Mouse (Mus musculus) natural killer cell, adult 2 months (primary cell): ENCODE results near the gene Baz1a.

Experiments
- DNase-seq, 2 experiments: peaks; one replicate each; pipeline ENCODE4 v3.0.0; 2022; ENCODE audit warnings: low spot score in 2 of 2

Gene Baz1a

DNA sequence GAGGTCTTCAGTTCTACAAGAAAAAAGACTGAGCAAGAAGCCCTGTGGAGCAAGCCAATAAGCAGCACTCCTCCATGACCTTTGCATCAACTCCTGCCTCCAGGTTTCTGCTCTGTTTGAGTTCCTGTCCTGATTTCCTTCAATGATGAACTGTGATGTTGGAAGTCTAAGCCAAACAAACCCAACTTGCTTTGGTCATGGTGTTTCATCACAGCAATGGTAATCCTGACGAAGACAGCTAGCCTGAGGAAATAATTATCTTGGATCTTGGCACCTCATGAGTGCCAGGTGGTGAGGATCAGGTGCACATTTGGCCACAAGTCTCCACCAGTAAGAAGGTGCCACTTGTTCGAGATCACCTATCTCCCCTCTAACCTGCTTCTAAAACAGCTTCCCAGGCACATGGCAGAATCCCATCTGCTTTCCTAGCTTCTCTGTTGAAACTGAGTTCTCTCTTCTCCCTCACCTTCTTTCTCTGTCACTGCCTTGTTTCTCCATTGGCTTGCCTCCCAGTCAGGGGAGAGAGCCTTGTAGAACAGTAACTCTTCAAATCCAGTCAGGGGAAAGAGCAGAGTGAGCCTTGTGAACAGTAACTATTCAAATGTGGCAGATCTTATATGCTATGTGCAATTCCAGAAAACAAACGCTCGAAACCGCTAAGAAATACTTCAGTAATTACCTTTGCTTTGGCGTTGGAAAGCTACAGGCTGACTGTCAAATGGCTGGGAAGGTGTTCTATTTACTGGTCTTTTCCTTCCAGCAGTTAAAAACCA is at the start of gene Baz1a:
Baz1a (minus strand) TSS at position 723 of the 773 bp plus-strand sequence.
- DNase-seq, result no peak

DNA sequence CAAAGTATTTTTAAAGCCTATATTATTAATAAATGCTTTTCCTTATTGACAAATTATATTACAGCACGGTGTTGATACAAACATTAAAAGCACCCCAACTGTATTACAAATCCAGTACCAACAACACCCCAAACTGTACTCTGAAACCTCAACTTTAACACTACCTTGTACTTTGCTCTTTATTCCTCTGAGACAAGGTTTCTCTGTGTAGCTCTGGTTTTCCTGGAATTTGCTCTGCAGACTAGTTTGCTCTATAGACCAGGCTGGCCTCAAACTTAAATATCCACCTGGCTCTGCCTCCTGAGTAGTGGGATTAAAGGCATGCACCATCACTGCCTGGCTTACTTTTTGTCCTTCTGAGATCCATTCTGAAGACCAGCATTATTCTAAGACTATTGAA is 48.0 kb upstream of the Baz1a start:
- DNase-seq, result no peak

DNA sequence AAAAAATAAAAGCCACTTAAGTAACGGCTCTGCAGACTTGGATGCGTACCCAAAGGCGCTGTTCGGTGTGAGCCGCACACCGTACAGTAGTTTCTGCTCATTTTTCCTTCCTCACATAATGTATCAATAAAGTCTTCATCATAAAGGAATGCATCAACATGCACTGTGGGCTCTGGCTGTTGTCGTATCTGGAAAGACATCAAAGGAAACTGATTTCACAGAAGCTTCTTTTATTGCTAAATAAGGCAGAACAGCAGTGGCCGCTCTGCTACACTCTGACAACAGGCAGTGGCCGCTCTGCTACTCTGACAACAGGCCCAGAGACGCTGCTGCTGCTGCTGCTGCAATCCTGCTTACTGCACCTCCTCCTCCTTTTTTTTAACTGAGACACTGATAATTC is 46.9 kb upstream of the Baz1a start:
- DNase-seq, result no peak

DNA sequence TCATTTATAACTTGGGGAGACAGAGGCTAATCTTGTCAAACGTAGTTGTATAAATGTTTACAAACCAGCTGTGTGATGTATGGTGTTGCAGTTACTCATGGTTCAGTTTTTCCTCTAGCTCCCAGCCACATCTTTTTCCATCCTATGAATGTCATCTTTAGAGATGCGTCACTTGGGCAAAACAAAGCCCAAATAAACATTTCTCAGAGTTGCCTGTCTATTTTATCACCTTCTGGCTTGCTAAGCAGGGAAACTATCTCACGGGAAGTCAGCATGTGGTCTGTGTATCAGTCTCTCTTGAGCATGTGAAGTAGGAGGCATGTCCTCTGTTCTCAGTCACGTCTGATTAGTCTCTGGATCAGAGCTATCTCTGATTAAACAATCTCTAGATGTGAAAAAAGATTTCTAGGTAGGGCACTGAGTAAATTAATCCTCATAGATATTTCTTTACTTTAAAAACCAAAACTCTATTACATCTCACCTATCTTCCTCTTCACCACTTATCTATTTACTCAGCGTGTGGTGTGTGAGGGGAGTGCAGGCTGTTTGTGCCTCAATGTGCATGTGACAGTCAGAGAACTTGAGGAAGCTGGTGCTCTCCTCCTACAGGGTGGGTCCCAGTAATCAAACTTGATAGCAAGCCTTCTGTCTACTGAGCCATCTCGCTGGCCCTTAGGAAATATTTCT is 46.2 kb upstream of the Baz1a start:
- DNase-seq, result no peak

DNA sequence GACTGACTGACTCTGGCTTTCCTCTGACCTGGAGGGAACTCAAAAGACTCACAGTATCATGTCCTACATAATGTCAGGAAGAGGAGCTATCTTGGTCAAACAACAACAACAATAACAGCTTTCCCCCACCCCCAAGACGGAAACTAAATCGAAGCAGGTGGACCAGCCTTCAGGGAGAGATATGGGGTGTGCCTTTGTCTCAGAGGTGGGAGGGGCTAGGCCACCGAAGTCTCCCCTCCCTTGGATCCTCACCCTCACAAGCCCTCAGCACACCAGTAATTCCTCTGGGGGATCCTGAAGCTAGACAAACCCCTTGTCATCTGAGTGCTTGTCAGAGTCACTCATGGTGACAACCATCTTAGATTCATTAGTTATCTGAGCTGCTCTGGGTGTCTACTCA is 45.7 kb upstream of the Baz1a start:
- DNase-seq, result no peak

DNA sequence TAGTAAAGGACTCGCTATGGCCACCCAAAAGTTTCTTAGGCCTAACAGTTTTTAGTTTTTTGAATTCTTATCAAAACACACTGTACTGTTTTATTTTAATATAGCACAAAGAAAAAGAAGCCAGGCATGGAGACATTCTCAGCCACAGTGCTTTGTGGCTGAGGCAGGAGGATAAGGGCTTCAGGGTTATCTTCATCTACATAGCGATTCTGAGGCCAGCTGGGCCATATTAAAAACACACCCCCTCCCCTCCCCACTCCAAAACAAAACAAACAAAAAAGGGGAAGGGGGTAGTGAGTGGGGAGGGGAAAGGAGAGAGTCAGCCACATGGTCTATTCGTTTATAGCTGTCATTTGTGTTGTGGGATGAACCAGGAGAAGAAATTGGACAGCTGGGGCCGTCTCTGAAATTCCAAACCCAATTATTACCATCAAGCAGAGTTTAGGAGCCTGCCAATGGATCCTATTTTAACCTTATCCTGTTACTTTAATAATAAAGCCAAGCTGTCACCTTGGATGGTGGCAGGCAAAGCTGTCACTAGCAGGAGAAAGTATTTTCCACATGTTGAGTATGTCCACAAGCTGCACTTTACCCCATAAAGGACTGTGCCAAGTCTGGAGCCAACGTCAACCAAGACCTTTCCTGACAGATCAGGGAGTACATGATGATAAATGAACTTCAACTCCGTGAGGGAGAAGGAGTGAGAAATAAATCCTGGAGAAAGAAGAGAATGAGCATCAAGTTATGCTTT is 44.9 kb upstream of the Baz1a start:
- no peak for DNase-seq

DNA sequence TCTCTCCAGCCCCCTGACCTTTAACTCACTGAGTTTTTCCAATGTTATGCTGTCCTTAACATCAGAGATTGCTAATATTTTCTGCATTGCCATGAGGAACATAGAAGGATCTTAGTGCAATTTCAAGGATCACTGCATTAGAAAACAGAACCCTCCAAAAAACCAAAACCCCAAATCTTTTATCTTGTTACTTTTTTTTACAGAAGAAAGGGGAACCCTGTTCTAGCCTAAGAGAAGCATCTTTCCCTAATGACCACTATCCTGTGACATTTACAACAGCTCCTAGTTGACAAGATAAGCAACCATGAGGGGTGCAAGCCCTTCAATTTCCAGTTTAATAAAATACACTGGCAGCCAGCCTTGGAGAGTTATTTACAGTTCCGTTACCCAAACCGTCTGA is 42.6 kb upstream of the Baz1a start:
- no peak for DNase-seq

DNA sequence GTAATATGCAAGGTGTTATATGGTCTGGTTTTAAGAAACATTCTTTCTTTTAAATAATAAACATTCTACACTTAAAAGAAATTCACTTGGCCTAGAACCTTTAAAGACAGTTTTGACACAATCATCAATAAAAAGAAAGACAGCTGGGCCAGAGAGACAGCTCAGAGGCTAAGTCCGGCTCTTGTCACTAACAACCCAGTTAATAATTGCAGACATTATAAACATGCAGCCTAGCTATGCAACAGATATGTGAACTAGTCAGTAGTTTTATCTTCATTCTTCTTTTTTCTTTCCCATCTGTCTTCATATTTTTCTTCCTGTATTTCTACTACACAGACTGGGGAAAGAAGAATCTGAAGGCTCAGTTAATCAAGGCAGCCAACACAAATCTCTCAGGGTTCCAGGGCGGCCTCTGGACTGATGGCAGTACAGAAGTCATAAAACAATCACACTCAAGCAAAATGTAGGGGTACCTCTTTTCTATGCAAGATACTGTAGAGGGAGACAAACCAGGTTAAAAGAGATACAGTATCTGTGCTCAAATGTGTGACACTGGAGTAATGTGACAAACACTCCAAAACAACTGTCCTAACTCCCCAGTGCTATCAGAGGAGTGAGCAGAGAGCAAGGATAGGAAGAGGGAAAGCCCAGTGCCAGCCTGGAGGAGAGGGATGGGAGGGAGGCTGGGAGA is 40.5 kb upstream of the Baz1a start:
- no peak for DNase-seq

DNA sequence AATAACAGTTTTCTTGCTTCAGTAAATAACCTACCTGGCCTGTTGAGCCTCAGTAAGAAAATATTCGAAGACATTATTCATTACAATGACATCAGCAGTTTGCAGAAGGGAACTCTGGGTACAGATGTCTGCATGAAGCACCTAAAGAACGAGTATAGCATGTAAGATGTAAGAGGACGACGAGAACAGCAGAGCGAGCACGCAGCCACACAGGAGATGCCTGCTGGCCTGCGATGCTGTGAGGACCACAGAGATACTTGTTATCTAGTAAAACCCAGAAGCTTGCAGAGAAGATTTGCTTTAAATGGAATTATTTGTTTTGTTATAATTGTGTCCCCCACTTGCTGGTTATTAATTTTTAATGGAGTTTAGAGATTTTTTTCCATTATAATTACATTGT is 39.1 kb upstream of the Baz1a start:
- DNase-seq, result no peak

DNA sequence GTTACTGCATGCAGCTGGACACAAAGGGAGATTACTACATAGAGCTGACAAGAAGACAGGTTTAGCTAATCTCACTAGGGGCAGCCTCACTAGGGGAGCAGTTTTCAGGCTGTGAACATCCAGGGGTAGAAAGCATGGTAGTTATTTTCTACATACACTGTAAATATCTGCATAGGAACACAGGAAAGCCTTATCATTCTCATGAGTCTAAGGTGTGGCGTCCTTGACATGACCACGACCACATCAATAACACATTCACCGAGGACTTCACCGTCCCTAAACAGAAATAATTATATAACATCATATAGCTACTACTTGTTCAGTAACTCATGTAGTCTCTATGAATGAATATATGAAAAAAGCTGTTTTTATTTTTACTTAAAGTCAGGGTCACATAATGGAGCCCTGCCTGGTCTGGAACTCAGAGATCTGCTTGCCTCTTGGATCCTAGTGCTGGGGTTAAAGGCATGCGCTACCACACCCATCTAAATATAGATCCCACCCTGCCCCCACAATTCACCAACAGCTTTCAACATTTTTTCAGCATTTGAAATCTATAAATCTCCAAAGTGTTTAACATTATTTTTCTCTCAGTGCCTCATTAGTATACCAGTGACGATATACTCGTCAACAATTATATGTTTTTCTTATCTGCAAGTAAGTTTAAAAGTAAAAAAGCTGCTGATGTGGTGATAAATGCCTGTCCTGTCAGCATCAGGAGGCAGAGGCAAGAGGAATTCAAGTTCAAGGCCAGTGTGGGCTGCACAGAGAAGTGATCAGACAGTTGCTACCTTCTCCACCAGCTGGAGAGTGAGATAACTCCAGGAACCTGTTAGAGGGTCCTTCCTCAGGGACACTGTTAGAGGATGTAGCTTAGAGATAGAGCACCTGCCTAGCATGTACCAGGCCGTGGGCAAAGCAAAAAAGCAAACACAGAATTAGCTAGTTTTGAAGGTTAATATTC is 37.3 kb upstream of the Baz1a start:
- DNase-seq, result no peak

DNA sequence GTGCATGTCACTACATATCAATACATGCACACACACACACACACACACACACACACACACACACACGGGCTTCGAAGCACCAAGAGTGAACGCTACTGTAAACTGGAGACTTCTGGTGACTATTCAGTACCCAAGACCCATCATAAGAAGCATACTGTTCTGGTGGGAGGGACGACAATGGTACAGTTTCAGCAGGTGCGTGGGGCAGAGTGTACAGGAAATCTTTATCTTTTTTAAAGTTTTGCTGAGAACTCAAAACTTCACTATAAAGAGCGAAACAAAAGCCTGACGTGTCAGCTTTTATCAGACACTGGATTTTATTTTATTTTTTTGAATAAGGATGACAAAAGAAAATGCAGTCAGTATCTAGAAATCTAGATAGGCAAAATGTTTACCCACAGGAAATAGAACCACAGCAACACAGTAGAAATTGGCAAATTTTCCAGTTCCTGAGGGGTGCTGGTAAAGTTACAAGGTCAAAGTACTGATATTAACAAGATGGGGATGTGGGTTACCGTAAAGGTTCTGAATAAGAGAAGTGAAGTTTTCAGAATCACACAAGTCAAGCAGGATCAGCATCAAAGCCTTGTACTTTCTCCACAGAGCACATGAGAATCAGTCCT is 35.7 kb upstream of the Baz1a start:
- no peak for DNase-seq

DNA sequence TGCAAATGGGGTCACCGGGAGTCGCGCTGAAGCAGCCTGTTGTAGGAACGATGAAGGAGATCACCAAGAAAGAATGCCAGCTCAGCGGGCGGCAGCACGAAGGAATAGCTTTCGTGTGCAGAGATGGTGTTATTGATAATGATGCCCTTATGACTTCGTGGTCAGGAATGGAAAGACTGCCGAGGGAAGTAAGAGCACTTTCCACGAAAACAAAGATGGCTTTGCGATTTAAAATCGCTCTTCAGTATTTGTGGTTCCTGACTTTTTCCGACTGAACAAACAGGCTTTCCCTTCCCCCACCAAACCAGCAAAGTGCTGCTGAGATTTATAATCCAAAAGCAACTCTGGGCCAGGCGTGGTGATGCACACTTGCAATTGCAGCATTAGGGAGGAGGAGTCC is 26.9 kb upstream of the Baz1a start:
- no peak for DNase-seq

DNA sequence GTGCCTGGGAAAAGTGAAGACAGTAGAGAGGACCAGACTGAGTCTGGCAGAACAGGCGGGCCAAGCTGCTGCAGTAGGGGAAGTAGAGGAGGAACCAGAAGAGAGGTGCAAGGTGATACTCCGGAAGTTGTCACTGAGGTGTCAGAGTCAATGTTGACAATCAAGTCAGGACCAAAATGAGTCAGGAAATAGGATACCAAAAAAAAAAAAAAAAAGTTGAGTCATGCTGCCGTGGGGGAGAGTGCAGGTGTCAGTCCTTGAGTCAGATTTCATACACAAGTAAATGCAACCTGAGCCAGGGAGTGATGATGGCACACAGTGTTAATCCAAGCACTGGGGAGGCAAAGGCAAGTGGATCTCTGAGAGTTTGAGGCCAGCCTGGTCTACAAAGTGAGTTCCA is 12.9 kb upstream of the Baz1a start:
- peak; percentile 17 for DNase-seq

DNA sequence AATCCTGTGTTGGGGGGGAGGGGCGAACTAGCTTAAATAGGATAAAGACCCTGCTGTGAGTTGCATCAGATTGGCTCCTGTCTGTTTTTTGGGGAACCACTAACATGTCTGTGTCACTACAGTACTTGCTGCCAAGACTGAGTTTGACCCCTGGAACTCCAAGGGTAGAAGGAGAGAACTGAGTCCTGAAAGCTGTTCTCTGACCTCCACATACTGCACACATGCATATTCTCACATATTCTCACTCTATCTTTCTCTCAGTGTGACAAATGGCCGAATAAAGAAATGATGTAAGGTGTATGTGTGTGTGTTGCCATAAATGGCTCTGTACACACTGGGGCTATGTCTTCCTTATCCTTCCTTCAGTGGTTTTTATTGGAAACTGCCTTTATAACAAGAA is 9.1 kb upstream of the Baz1a start:
- DNase-seq, result no peak

DNA sequence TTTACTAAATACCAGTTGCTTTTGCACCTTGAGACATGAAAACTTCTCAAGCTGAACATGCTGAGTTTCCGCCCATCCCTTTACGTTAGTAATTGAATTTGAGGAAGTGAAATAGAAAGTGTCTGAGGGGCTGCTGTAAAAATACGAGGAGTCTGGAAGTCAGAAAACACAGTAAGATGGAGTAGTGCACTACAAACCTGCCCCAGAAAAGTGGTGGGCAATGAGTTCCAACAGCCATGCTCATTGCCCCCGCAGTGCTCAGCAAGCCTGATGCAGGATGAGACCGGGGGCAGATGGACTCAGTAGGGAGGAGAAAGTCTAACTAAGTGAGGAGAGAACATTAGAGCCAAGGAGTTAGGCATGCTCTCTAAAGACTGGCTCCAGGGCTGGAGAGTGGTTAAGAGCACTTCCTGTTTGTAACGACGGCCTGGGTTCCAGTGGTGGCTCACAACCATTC is 5.3 kb upstream of the Baz1a start:
- DNase-seq, result peak in 1 of 2 experiments; percentile 57

DNA sequence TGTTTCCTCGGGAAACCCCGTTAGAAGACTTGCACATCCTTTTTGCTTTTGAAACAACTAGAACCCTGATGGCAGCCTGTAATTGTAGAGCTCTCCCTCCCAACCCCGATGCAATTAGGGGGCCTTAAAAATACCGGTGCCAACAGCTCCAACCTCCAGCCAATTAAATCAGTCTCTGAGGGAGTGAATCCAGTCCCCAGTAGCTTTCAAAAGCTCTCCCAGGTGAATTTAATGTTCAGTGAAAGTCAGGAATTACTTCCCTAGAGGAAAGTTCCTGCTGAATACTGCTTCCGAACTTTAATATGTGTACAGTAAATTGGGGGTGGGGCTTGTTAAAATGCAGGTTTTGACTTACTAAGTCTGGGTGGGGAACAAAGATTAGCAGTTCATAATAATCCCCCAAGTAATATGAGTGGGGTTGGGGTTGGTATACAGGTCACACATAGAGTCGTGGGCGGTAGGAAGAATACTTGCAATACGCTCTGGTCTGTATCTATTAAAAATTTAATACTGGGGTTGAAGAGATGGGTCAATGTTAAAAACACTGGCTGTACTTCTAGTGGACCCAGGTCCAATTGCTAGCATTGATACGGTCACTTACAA is 3.1 kb upstream of the Baz1a start:
- DNase-seq, result no peak

DNA sequence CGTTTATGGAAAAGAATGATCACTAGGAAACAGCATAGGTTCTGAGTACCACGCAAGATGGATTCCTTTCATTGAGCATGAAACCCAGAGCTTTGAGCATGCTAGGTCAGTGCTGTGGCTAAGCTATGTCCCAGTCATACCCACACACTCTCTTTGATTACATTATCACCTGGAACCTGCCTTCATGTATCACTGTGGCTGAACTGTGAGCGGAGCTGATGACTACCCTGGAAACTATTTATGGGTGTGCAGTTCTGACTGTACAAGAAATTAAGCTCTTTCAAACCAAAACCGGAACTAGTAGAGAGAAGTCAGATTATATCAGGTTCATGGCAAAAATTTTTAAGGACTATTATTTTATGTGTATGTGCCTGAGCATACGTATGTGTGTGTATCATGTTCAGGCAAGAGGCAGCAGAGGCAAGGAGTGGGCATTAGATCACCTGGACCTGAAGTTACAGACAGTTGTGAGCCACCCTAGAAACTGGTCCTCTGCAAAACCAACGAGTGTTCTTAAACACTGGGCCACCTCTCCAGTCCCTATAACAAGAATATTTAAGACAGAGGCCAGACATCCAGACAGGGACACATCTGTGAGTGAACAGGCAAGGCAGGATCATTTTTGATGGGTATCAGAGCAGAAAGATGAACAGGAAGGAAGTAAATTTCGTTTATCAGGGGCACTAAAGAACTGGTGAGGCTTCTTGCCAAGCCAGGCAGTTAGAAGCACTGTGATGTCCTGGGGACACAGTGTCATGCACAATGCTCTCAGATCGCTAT is 2.4 kb upstream of the Baz1a start:
- peak in 1 of 2 experiments; percentile 23 for DNase-seq

DNA sequence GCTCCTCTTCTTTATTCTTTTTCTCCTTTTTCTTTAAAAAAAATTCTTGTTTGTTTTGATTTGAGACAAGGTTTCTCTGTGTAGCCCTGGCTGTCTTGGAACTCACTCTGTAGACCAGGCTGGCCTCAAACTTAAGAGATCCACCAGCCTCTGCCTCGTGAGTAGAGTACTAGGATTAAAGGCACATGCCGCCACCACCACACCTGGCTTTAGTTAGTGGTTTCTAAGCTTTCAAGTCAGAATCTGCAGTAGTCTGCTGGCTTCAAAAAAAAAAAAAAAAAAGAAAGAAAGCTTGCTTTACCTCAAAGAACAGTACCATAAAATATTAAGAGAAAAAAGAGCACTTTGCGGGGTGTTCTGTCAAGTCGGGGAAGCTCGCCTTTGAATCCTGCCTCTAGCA is 1.3 kb upstream of the Baz1a start:
- DNase-seq, result no peak

DNA sequence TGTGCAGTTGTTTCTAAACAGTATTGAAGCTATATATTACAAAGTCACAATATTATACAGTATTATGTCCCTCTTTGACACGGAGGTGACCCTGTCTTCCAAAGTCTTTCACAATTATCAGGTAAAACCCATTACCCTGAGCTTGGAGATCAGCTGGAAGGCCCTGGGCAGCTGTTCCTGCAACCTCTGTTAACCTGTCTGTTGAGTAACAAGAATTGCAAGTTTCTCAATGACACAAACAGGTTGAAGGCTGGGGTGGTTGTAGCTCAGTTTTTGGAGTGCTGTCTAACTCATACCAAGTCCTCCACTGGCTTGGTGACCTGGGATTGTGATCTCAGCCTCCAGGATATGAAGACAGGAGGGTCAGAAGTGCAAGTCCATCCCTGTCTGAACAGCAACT is 1.1 kb downstream of the Baz1a start:
- no peak for DNase-seq
